Mouse (Mus musculus) left cerebral cortex, postnatal 4 days (tissue): ENCODE measurements around the gene Rack1. TPM values are rescaled to one million over a fixed set of nuclear protein-coding genes. Genes with fewer than 3 reads are reported as not detected.

ENCODE experiments used
- total RNA-seq, 2 experiments: library from RNA; stranded (reverse); gene quantifications; 2 replicates each; pipeline ENCODE4 v1.2.3; 2021

The Rack1 gene
- total RNA-seq, 2 experiments from 2014 or later = 486 to 572 TPM

Other genes with a start within 250 kb of the Rack1 start
- 10 to 100 TPM; 53.6 to 54.3 TPM for gene Trim41, start 17.0 kb downstream of the Rack1 start, total RNA-seq
- 10 to 100 TPM in 1 of 2 experiments, 1 to 10 TPM in 1; 9.4 to 12.4 TPM for gene Trim7, start 25.8 kb downstream of the Rack1 start, total RNA-seq
- gene Gm12184, start 26.3 kb downstream of the Rack1 start, total RNA-seq = 1 to 10 TPM in 1 of 2 experiments, under 1 TPM in 1; 0.89 to 2.4 TPM
- gene Irgm1, start 71.4 kb downstream of the Rack1 start, total RNA-seq = 1 to 10 TPM; 1.4 TPM
- under 1 TPM in 1 of 2 experiments, not detected in 1; 0.22 TPM for gene Gm5431, start 101.9 kb downstream of the Rack1 start, total RNA-seq
- gene Psme2b, start 145.9 kb downstream of the Rack1 start, total RNA-seq = 1 to 10 TPM in 1 of 2 experiments, under 1 TPM in 1; 0.60 to 1.0 TPM
- not detected for gene Olfr56, start 178.6 kb downstream of the Rack1 start, total RNA-seq
- gene 9930111J21Rik1, start 179.1 kb downstream of the Rack1 start, total RNA-seq = under 1 TPM; 0.20 to 0.46 TPM
- under 1 TPM; 0.06 to 0.10 TPM for gene Gm12185, start 191.9 kb downstream of the Rack1 start, total RNA-seq
- not detected for gene Tgtp1, start 193.8 kb downstream of the Rack1 start, total RNA-seq